Mouse (Mus musculus) skeletal muscle tissue, postnatal 0 days (tissue): ENCODE measurements around the gene Gm20820. TPM values are rescaled to one million over a fixed set of nuclear protein-coding genes. Genes with fewer than 3 reads are reported as not detected.

ENCODE experiments used
- polyA plus RNA-seq: library from polyadenylated mRNA; unstranded; fragments of >200 nt; fragmentation: Nextera tagmentation; extraction: Ambion mirVana; gene quantifications from 2 replicates; pipeline ENCODE4 v1.2.1, GENCODE M21; 2015

Gene Gm20820
- not detected in 2 replicates for polyA plus RNA-seq

DNA sequence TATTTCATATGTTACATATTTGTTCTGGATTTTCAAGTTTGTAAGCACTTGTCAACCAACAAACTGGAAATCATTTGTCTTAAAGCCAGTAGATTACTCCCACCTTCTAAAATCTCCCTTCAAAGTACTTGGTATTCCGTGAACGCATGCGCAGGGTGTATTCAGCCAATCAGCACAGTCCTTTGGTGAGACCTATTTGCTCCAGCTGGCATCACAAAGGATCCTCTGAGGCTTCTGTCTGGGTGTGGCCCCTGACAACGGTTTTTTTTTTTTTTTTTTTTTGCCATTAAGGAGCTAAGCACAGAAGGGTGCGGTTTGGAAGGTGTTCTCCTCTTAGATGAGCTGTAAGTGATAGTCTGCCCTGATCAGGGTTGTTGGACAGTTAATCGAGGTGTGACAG, at the start of gene Gm20820:
Gm20820 (plus strand) TSS at position 301 of the 400 bp plus-strand sequence.

